Mouse (Mus musculus) embryonic stem cell, embryonic (primary cell): ENCODE measurements at regions not wholly inside any gene's neighbourhood (a gene's known extent, or its start where the extent isn't known, plus 50 kb on each side); places are given as distances from the start of the nearest gene placed in this dataset.

Experiments used
- CTCF ChIA-PET, 4 experiments: fragments of 300-600 bp in 2 of 4; fragments of 350-600 bp in 2 of 4; sonication (Branson Sonifier 250); formaldehyde crosslinking; loops; one replicate each; lab custom pipeline; 2022; ENCODE audit warnings: inconsistent platforms in 2 of 4; lab: Charles Lee
- POLR2A ChIA-PET, 4 experiments: fragments of 300-600 bp in 2 of 4; fragments of 350-600 bp in 2 of 4; sonication (Branson Sonifier 250); formaldehyde crosslinking; loops; one replicate each; lab custom pipeline; 2022; ENCODE audit warnings: antibody characterized with exemption in 4 of 4, inconsistent platforms in 1 of 4; lab: Charles Lee

GRCm38 (mm10) chr14:70839126-70839525 lies 239.5 kb upstream of the Fam160b2 start:
- ChIA-PET CTCF (no interaction called here), POLR2A (no interaction called here)

GRCm38 (mm10) chr14:70837528-70837927 lies 237.9 kb upstream of the Fam160b2 start:
- POLR2A ChIA-PET, result no interaction called here
- CTCF ChIA-PET, result interaction anchor here in 1 of 4 experiments (0.5 kb wide), 1 partner anchor 68 kb away, joined by 4 read pairs; no protein-coding TSS in a partner anchor

GRCm38 (mm10) chr14:70833238-70833637 lies 233.6 kb upstream of the Fam160b2 start:
- ChIA-PET CTCF (interaction anchor here in 1 of 4 experiments (1.2 kb wide), 1 partner anchor 187 kb away, joined by 3 read pairs; no protein-coding TSS in a partner anchor), POLR2A (interaction anchor here in 1 of 4 experiments (0.6 kb wide), 1 partner anchor 66 kb away, joined by 3 read pairs; no protein-coding TSS in a partner anchor)

- POLR2A ChIA-PET, result interaction anchor here in 1 of 4 experiments (0.6 kb wide), 1 partner anchor 1356 kb away, joined by 3 read pairs; no protein-coding TSS in a partner anchor
- CTCF ChIA-PET, result interaction anchor here in 2 of 4 experiments (0.6 to 1.2 kb wide), 2 partner anchors 14 to 187 kb away, joined by 3 read pairs; no protein-coding TSS in a partner anchor
Measured at GRCm38 (mm10) chr14:70832462-70833212, 233.0 kb upstream of the Fam160b2 start.

- CTCF ChIA-PET, result interaction anchor here in 2 of 4 experiments (0.6 to 1.2 kb wide), 2 partner anchors 14 to 186 kb away, joined by 3 read pairs; no protein-coding TSS in a partner anchor
- POLR2A ChIA-PET, result interaction anchor here in 1 of 4 experiments (0.6 kb wide), 1 partner anchor 1356 kb away, joined by 3 read pairs; no protein-coding TSS in a partner anchor
Measured at GRCm38 (mm10) chr14:70832042-70832441, 232.4 kb upstream of the Fam160b2 start.
